Mouse (Mus musculus) lung, embryonic 16.5 days (tissue): Measurements from ENCODE around the gene Pcsk6. TPM values are rescaled to one million over a fixed set of nuclear protein-coding genes. Genes with fewer than 3 reads are reported as not detected.

Experiments used
- ATAC-seq: fragments of 200-750 bp; cut with Nextera tagmentation; 2 replicates; pipeline ENCODE4 v1.8.0; 2017; ENCODE audit warnings: low read depth, mild to moderate bottlenecking, moderate library complexity
- H3K27ac ChIP-seq: fragments of 300-500 bp; sonication (generic); 2 replicates; pipeline ENCODE4 v1.5.1; 2014; ENCODE audit warnings: mild to moderate bottlenecking, control low read depth, low read length
- H3K27me3 ChIP-seq: fragments of 300-500 bp; sonication (generic); 2 replicates; pipeline ENCODE4 v1.6.1; 2014; ENCODE audit warnings: low read depth, low read length, mixed read lengths; ENCODE audit not compliant: control insufficient read depth, insufficient read depth
- H3K36me3 ChIP-seq: fragments of 300-500 bp; sonication (generic); 2 replicates; pipeline ENCODE4 v1.6.1; 2014; ENCODE audit warnings: low read length; ENCODE audit not compliant: control insufficient read depth, insufficient read depth
- H3K4me1 ChIP-seq: fragments of 300-500 bp; sonication (generic); replicated peaks from 2 replicates; pipeline ENCODE4 v1.6.1; 2014; ENCODE audit warnings: low read length, mixed read lengths; ENCODE audit not compliant: control insufficient read depth, insufficient read depth
- H3K4me2 ChIP-seq: fragments of 300-500 bp; sonication (generic); 2 replicates; pipeline ENCODE4 v1.6.1; 2014; ENCODE audit warnings: low read depth, low read length, control low read depth
- H3K4me3 ChIP-seq: fragments of 300-500 bp; sonication (generic); 2 replicates; pipeline ENCODE4 v1.5.1; 2014; ENCODE audit warnings: mild to moderate bottlenecking, low read length, control low read depth
- H3K9ac ChIP-seq: fragments of 300-500 bp; sonication (generic); 2 replicates; pipeline ENCODE4 v1.6.1; 2014; ENCODE audit warnings: low read length, control low read depth
- H3K9me3 ChIP-seq: fragments of 300-500 bp; sonication (generic); 2 replicates; pipeline ENCODE4 v1.6.1; 2016; ENCODE audit warnings: low read length; ENCODE audit not compliant: control insufficient read depth
- WGBS: fragments of 180-500 bp; shearing (Covaris S2); extraction: QIAGEN DNeasy Blood & Tissue Kit; methylation state at CpG from one replicate; pipeline ENCODE4 v1.1.7; 2014; 5-methylcytosine and 5-hydroxymethylcytosine counted together
- polyA plus RNA-seq: library from polyadenylated mRNA; unstranded; fragments of >200 nt; fragmentation: Nextera tagmentation; extraction: Ambion mirVana; gene quantifications from 2 replicates; pipeline ENCODE4 v1.2.1, GENCODE M21; 2015

Gene Pcsk6
- polyA plus RNA-seq, 1 experiment from 2014 or later, result 8.5 TPM

DNA sequence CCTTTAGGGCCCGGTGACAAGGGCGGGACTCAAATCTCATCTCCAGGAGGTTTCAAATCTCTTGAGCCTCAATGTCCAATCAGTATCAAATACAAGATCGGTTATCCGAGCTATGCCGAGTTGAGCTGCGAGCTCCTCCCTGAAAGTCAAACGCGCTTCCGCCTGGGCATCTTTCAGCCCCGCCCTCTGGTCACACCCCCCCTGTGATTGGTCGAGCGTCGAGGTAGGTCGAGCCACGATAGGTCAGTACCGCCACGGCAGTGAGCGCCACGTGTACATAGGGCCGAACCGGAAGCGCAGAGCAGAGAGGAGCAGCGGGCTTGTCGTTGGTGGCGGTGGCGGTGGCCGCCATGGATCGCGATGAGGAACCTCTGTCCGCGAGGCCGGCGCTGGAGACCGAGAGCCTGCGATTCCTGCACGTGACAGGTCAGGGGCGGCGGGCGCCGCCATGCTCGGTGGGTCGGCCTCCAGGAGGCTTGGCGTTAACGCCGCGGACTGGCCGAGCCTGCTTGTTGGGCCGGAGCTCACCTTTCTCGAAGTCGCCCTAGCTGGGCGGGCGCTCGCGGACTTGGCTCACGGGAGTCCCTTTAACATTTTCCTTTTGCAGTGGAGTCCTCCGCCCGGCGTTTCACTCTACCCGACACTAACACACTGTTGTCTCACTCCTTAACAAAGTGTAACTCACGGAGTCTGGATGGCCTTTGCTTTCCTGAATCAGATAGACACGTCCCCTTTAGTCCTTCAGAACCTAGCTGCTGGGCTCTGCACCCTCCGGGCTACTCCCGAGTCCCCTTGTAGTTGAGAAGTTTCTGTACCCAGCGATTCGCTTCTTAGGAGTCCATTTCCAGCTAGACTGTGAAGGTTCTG lies 218.1 kb downstream of the Pcsk6 start, which contains the start of gene Selenos:
Gene Selenos, plus strand, starts transcription at position 286 of the 867 bp plus-strand sequence.
- Histone ChIP-seq H3K9ac (peak within 1 kb of the TSS; percentile 78), H3K9me3 (no peaks in the 10 kb centered on the region), H3K4me2 (peak within 1 kb of the TSS; percentile 84), H3K27me3 (no peaks in the 10 kb centered on the region), H3K36me3 (peaks cover 34% of the 10 kb centered on the region), H3K27ac (peak within 1 kb of the TSS; percentile 84), H3K4me1 (peaks cover 13% of the 10 kb centered on the region), H3K4me3 (peak within 1 kb of the TSS; percentile 75)
- WGBS, result under 1% methylated on average over 64 of the region's 65 CpGs
- ATAC-seq, result peak; percentile 100

DNA sequence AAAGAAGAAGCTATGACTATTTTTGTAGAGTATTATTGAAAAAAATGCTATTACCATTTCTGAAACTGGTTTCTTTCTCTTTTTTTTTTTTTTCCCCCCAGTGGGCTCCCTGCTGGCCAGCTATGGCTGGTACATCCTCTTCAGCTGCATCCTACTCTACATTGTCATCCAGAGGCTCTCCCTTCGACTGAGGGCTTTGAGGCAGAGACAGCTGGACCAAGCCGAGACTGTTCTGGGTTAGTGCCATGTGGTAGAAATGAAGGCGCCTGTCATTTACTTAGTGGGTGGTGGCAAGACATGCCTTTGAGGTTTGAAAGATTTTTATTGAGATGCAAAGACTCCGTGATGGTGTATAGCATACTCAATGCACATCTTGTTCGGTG lies 218.7 kb downstream of the Pcsk6 start:
- H3K27ac ChIP-seq, result no peak overlapping the region; the same call in 1 of the 2 replicates
- WGBS, result 32% methylated on average over 5 of the region's 5 CpGs
- peak overlapping the region; percentile 75 for H3K4me3 ChIP-seq
- no peaks in the 10 kb centered on the region for H3K9me3 ChIP-seq
- no peaks in the 10 kb centered on the region for H3K27me3 ChIP-seq
- no peak for ATAC-seq
- H3K4me1 ChIP-seq, result peaks cover 13% of the 10 kb centered on the region
- peaks cover 32% of the 10 kb centered on the region for H3K36me3 ChIP-seq
- H3K9ac ChIP-seq, result peak overlapping the region; percentile 78
- peak overlapping the region; percentile 84 for H3K4me2 ChIP-seq

DNA sequence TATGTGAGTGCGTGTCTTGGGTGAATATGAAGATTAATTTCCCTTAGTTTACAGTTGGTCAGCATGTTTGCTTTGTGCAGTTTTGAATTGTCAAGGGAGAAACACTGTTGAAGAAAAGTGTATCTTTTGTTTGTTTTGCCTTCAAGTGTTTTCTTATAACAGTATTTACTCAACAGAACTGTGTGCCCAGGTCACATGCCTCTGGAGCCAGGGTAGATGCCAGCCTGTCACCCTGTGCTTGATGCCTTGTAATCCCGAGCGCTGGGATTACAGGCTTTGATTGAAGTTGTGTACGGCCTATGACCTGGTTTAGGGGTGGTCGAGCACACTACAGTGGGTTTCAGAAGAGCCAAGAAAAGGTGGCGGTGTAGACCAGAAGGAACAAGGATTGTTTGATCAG lies 222.2 kb downstream of the Pcsk6 start:
- Histone ChIP-seq H3K9me3 (no peaks in the 10 kb centered on the region), H3K4me2 (no peak overlapping the region), H3K9ac (no peak overlapping the region), H3K27me3 (no peaks in the 10 kb centered on the region), H3K4me1 (peaks cover 13% of the 10 kb centered on the region), H3K36me3 (peaks cover 36% of the 10 kb centered on the region), H3K27ac (no peak overlapping the region), H3K4me3 (no peak overlapping the region)
- WGBS, result 77% methylated on average over 6 of the region's 6 CpGs
- no peak for ATAC-seq

DNA sequence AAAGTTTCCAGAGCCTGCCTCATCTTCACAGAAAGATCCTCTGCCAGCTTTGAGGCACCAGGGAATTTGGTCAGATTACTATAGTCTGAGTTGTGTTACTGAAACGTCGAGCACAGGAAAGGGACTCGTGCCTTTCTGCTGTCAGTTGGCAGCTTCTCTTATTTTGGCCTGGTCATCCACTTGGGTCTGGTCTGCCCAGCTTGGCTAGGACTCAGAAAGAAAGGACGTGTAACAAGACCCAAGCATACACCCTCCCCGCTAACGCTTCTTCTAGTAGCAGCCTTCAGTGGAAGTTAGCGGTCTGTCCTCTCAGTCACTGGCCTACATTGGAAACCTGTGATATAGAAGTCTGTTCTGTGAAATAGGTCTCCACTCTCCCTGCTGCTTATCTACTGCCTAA lies 223.0 kb downstream of the Pcsk6 start:
- WGBS, result 79% methylated on average over 7 of the region's 7 CpGs
- Histone ChIP-seq H3K36me3 (peaks cover 42% of the 10 kb centered on the region), H3K9me3 (no peaks in the 10 kb centered on the region), H3K4me3 (no peak overlapping the region), H3K4me1 (peaks cover 13% of the 10 kb centered on the region), H3K27ac (no peak overlapping the region), H3K4me2 (no peak overlapping the region), H3K9ac (no peak overlapping the region), H3K27me3 (no peaks in the 10 kb centered on the region)
- ATAC-seq, result no peak

DNA sequence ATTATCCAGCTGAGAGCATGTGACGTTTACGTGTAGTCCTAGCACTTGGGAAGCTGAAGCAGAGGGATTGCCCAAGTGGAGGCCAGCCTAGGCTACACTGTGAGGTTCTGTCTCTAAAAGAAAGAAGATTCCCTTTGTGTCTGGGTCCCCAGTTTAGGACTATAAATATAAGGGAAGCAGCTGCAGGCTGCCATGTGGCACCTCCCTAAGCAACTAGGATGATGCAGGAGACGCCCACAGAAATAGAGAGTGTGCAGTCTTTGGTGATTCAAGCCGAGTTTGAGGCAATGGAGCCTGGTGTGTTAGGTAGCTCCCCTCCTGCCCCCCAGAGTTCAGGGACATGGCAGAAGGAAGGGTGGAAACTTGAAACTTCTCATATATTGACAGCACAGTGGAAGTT lies 226.1 kb downstream of the Pcsk6 start:
- Histone ChIP-seq H3K4me2 (no peak overlapping the region), H3K9me3 (no peaks in the 10 kb centered on the region)

DNA sequence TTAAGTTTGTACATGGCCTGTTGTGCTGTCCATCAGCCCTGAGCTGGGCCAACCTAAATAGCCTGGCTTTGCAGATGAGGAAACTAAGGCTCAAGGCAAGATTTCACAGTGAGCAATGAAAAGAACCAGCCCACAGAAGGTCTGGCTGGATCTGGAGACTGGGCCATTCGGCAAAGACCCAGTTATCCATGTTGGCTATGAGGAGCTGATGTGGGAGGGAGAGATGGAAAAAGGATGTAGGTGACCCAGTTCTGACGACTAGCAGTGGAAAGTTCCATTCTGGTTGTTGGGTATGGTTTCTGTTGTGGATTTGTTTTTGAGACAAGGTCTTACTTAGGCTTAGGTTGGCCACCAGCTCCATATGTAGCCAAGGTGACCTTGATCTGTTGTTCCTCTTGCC lies 226.5 kb downstream of the Pcsk6 start:
- ATAC-seq, result no peak
- 92% methylated on average over 2 of the region's 2 CpGs for WGBS
- H3K9me3 ChIP-seq, result no peaks in the 10 kb centered on the region

More for the DNA sequence above, 226.1 kb downstream of the Pcsk6 start:
- no peak for ATAC-seq
- Histone ChIP-seq H3K4me1 (no peaks in the 10 kb centered on the region; the same call in 1 of the 2 replicates), H3K36me3 (peaks cover 54% of the 10 kb centered on the region), H3K4me3 (no peak overlapping the region), H3K27ac (no peak overlapping the region), H3K9ac (no peak overlapping the region), H3K27me3 (no peaks in the 10 kb centered on the region)
- WGBS, result 92% methylated on average over 4 of the region's 4 CpGs

DNA sequence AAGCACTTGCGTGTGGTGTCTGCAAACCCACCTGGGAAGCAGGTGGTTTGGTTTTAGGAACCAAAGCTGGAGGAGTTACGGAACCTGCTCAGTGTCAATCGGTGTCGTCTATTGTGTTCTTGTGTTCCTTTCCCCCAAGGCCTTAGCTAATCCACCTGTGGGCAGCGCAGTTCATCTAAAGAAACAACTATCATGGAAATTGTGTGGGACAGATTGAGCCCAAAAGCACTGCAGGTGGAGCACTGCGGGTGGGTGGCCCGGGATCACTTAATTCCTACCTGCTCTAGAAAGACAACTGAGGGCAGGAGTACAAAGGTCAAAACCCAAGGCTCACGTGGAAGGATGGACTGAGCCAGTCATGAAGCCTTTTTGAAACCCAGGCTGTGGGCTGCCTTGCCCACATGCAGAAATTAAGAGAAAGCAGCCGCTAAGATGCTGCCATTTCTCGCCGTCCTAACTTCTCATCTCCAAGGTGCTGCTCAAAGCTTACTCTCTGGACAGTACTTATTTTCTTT lies 229.2 kb downstream of the Pcsk6 start:
- Histone ChIP-seq H3K27me3 (no peaks in the 10 kb centered on the region), H3K9ac (no peak overlapping the region), H3K36me3 (peaks cover 32% of the 10 kb centered on the region), H3K27ac (no peak overlapping the region), H3K4me1 (no peaks in the 10 kb centered on the region), H3K4me3 (no peak overlapping the region), H3K9me3 (no peaks in the 10 kb centered on the region), H3K4me2 (no peak overlapping the region)
- ATAC-seq, result no peak
- 87% methylated on average over 11 of the region's 11 CpGs for WGBS

More for the DNA sequence above, 226.5 kb downstream of the Pcsk6 start:
- Histone ChIP-seq H3K4me2 (no peak overlapping the region), H3K27me3 (no peaks in the 10 kb centered on the region), H3K9ac (no peak overlapping the region), H3K4me1 (no peaks in the 10 kb centered on the region; the same call in 1 of the 2 replicates), H3K4me3 (no peak overlapping the region), H3K36me3 (peaks cover 50% of the 10 kb centered on the region), H3K27ac (no peak overlapping the region)

DNA sequence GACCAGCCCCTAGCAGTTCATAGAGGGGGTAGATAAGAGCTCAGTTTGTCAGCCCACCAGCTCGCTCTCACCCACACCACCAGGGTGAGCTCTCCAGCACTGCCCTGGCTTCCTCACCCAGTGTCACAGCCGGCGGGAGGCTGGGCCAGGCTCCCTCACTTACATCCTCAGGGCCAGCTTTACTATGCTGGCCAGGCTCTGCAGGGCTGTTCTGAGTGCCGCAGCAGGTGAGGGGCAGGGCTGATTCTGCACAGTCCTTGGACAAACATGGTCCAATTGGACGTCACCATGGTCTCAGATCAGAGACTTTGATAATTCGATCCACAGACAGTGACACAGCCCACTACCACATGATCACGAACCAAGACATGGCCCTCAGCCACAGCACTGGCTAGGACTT lies 230.0 kb downstream of the Pcsk6 start:
- H3K4me2 ChIP-seq, result no peak overlapping the region
- H3K27me3 ChIP-seq, result no peaks in the 10 kb centered on the region
- H3K9me3 ChIP-seq, result no peaks in the 10 kb centered on the region
- ATAC-seq, result no peak
- H3K4me3 ChIP-seq, result no peak overlapping the region
- peaks cover 30% of the 10 kb centered on the region for H3K36me3 ChIP-seq
- no peak overlapping the region for H3K27ac ChIP-seq
- no peaks in the 10 kb centered on the region for H3K4me1 ChIP-seq
- 85% methylated on average over 7 of the region's 7 CpGs for WGBS
- no peak overlapping the region for H3K9ac ChIP-seq

DNA sequence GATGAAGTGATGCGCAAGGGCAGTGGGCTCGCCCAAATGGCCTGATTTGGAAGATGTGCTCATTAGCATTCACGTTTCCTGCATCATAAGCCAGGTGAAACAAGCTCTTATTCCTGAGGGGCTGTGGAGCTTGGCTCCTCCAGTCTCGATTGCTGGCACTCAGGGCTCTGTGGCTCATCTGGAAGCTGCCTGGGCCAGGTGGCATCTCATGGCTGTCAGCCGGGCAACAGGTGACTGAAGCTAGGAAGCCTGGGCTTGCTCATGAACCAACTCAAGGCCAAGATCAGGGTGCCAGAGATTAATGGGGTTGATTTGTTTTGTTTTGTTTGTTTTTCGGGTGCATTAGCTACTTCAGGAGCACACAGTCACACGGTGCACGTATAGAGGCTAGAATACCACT lies 231.1 kb downstream of the Pcsk6 start:
- Histone ChIP-seq H3K9me3 (no peaks in the 10 kb centered on the region), H3K4me3 (no peak overlapping the region), H3K4me2 (no peak overlapping the region), H3K27ac (no peak overlapping the region), H3K9ac (no peak overlapping the region), H3K4me1 (no peaks in the 10 kb centered on the region), H3K27me3 (no peaks in the 10 kb centered on the region), H3K36me3 (peaks cover 25% of the 10 kb centered on the region)
- WGBS, result 83% methylated on average over 8 of the region's 8 CpGs
- no peak for ATAC-seq
